Mouse (Mus musculus) heart, embryonic 14.5 days (tissue): Measurements from ENCODE around the gene Rhox2e. TPM values are rescaled to one million over a fixed set of nuclear protein-coding genes. Genes with fewer than 3 reads are reported as not detected.
"Not testable (repeated sequence)": the region's sequence is repeated elsewhere in the genome, so short reads cannot be mapped to it uniquely, and the experiment has no call there.

Experiments
- ATAC-seq: fragments of 200-750 bp; cut with Nextera tagmentation; 2 replicates; pipeline ENCODE4 v1.8.0; 2017; ENCODE audit warnings: low read depth, moderate TSS enrichment; ENCODE audit not compliant: insufficient number of reproducible peaks, insufficient read depth, low FRiP score
- H3K27ac ChIP-seq, 2 experiments: fragments of 200-500 bp in 1 of 2; fragments of 300-500 bp in 1 of 2; sonication (generic) in 1 of 2; replicated peaks in 1 of 2; 2 replicates each; pipeline ENCODE4 v1.5.1; 2012 to 2014; ENCODE audit warnings: low read depth in 2 of 2, low read length in 2 of 2, control low read depth in 1 of 2, mild to moderate bottlenecking in 1 of 2, mixed read lengths in 1 of 2; ENCODE audit not compliant: control insufficient read depth in 1 of 2, insufficient read depth in 1 of 2
- H3K27me3 ChIP-seq: fragments of 300-500 bp; sonication (generic); 2 replicates; pipeline ENCODE4 v1.6.1; 2014; ENCODE audit warnings: mild to moderate bottlenecking, low read length, control low read depth; ENCODE audit not compliant: control insufficient read depth, insufficient read depth
- H3K36me3 ChIP-seq: fragments of 300-500 bp; sonication (generic); 2 replicates; pipeline ENCODE4 v1.6.1; 2014; ENCODE audit warnings: mild to moderate bottlenecking, control low read depth, low read length, mixed read lengths; ENCODE audit not compliant: control insufficient read depth, insufficient read depth
- H3K4me1 ChIP-seq, 2 experiments: fragments of 200-500 bp in 1 of 2; fragments of 300-500 bp in 1 of 2; sonication (generic) in 1 of 2; 2 replicates each; pipeline ENCODE4 v1.6.1; 2012 to 2014; ENCODE audit warnings: low read length in 2 of 2, control low read depth in 1 of 2, mixed read lengths in 1 of 2; ENCODE audit not compliant: control insufficient read depth in 2 of 2, insufficient read depth in 2 of 2
- H3K4me2 ChIP-seq: fragments of 300-500 bp; sonication (generic); 2 replicates; pipeline ENCODE4 v1.6.1; 2014; ENCODE audit warnings: mild to moderate bottlenecking, low read length
- H3K4me3 ChIP-seq, 2 experiments: fragments of 200-500 bp in 1 of 2; fragments of 300-500 bp in 1 of 2; sonication (generic) in 1 of 2; 2 replicates each; pipeline ENCODE4 v1.5.1; 2012 to 2014; ENCODE audit warnings: low read length in 2 of 2, mild to moderate bottlenecking in 2 of 2, control low read depth in 1 of 2, low read depth in 1 of 2, moderate library complexity in 1 of 2; ENCODE audit not compliant: control insufficient read depth in 1 of 2, insufficient read depth in 1 of 2
- H3K9ac ChIP-seq: fragments of 300-500 bp; sonication (generic); 2 replicates; pipeline ENCODE4 v1.6.1; 2014; ENCODE audit warnings: mild to moderate bottlenecking, low read length
- H3K9me3 ChIP-seq: fragments of 300-500 bp; sonication (generic); 2 replicates; pipeline ENCODE4 v1.6.1; 2016; ENCODE audit warnings: low read length, control low read depth; ENCODE audit not compliant: control insufficient read depth
- WGBS: fragments of 180-500 bp; shearing (Covaris S2); extraction: QIAGEN DNeasy Blood & Tissue Kit; methylation state at CpG from one replicate; pipeline ENCODE4 v1.1.7; 2014; 5-methylcytosine and 5-hydroxymethylcytosine counted together
- polyA plus RNA-seq: library from polyadenylated mRNA; unstranded; fragments of >200 nt; fragmentation: Nextera tagmentation; extraction: Ambion mirVana; gene quantifications from 2 replicates; pipeline ENCODE4 v1.2.1, GENCODE M21; 2014

Gene Rhox2e
- not detected in 2 replicates for polyA plus RNA-seq

- H3K27ac ChIP-seq, H3K27me3 ChIP-seq, H3K9me3 ChIP-seq, H3K4me2 ChIP-seq, ATAC-seq, H3K36me3 ChIP-seq, H3K9ac ChIP-seq, H3K4me3 ChIP-seq, H3K4me1 ChIP-seq: not testable (repeated sequence)
- 97% methylated on average over 2 of the region's 8 CpGs for WGBS
These were observed at the start of gene Rhox2e for GRCm38 (mm10) chrX:37530152-37530551. Rhox2e (plus strand) TSS chrX:37530452.

DNA sequence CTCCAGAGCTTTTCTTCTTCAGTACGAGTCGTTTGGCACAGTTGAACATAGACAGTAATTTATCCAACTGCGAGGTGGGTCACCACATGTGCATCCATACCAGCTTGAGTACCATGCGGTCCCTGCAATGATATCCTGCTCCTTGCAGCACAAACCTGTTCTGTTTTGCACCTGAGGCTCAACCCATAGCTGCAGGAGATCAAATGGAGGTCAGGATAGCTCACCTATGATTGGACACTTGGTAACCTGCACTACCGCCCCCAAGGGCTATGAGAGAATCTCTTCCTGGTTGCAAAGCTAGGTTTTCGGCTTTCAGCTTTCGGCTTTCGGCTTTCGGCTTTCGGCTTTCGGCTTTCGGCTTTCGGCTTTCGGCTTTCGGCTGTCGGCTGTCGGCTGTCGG lies 16.2 kb upstream of the Rhox2e start, which contains the start of gene Rhox4d:
Rhox4d (plus strand) TSS at position 301 of the 400 bp plus-strand sequence.
- ATAC-seq, H3K4me1 ChIP-seq, H3K4me3 ChIP-seq, H3K36me3 ChIP-seq, H3K27ac ChIP-seq, H3K9me3 ChIP-seq, H3K9ac ChIP-seq, H3K4me2 ChIP-seq, H3K27me3 ChIP-seq: not testable (repeated sequence)
- WGBS = 92% methylated on average over 15 of the region's 18 CpGs

DNA sequence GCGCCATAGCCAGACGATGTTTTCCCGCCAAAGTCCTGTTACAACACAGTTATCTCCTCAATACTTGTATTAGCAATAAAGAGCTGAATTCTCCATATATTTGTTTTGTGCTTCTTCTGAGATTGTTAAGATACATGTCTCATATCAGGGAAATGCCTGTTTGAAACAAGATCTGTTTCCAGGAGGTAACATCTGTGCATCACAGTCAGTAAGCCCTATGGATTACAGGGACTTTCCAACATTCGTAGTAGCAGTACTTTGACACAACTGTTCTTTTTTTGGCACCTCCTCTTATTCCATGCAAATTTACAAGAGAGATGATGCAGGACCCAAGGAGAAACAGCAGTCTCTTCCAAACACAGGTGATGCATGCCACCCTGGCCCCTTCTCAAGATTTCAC lies 11.5 kb downstream of the Rhox2e start, which contains the start of gene Rhox3e:
Rhox3e (plus strand) TSS at position 301 of the 400 bp plus-strand sequence.
- H3K4me2 ChIP-seq, H3K4me3 ChIP-seq, H3K36me3 ChIP-seq, ATAC-seq, H3K9me3 ChIP-seq, H3K27me3 ChIP-seq, H3K9ac ChIP-seq, H3K27ac ChIP-seq, H3K4me1 ChIP-seq: not testable (repeated sequence)
- no CpG with 5 or more reads among the region's 4 CpGs for WGBS

GRCm38 (mm10) chrX:37557112-37557511 lies 26.9 kb downstream of the Rhox2e start, which contains the start of gene Rhox4e:
Rhox4e (plus strand) TSS chrX:37557412.
- not testable (repeated sequence) for H3K9ac ChIP-seq, H3K4me2 ChIP-seq, H3K27ac ChIP-seq, H3K4me3 ChIP-seq, H3K4me1 ChIP-seq, H3K36me3 ChIP-seq, H3K9me3 ChIP-seq, ATAC-seq, H3K27me3 ChIP-seq
- 89% methylated on average over 9 of the region's 18 CpGs for WGBS

DNA sequence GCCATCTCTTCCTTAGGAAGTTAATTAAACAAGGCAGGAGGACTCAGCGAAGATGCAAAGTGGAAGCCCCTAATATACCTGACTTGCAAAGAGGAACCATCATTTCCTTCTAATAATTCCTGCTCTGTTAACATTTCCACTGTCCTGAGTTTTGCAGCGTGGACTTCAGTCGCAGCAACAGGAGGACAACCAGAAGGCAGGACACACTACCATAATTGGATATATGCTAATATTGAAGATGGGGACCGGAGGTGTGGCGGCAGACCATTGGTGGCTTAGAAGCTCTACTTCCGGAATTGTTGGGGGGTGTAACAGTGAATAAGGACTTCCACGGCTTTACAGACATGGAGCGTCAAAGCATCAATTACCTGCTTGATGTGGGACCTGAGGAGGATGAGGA lies 40.9 kb downstream of the Rhox2e start, which contains the start of gene Rhox2f:
Rhox2f (plus strand) TSS at position 301 of the 400 bp plus-strand sequence.
- ATAC-seq = not testable (repeated sequence)

GRCm38 (mm10) chrX:37572638-37573037 lies 42.4 kb downstream of the Rhox2e start:
- not testable (repeated sequence) for H3K4me1 ChIP-seq, H3K9ac ChIP-seq, H3K9me3 ChIP-seq, H3K27ac ChIP-seq, ATAC-seq, H3K36me3 ChIP-seq, H3K4me3 ChIP-seq, H3K27me3 ChIP-seq, H3K4me2 ChIP-seq
- WGBS = 61% methylated on average over 2 of the region's 2 CpGs

More for the DNA sequence above, 40.9 kb downstream of the Rhox2e start, which contains the start of gene Rhox2f:
- not testable (repeated sequence) for H3K4me1 ChIP-seq, H3K4me2 ChIP-seq, H3K9ac ChIP-seq, H3K27ac ChIP-seq, H3K36me3 ChIP-seq, H3K9me3 ChIP-seq, H3K4me3 ChIP-seq, H3K27me3 ChIP-seq
- WGBS = 89% methylated on average over 6 of the region's 8 CpGs

- H3K4me1 ChIP-seq, ATAC-seq, H3K27ac ChIP-seq, H3K27me3 ChIP-seq, H3K4me3 ChIP-seq, H3K9me3 ChIP-seq, H3K4me2 ChIP-seq, H3K9ac ChIP-seq, H3K36me3 ChIP-seq: not testable (repeated sequence)
These were observed 50.4 kb downstream of the Rhox2e start, which contains the start of gene Rhox3f for GRCm38 (mm10) chrX:37580692-37581091. Rhox3f (plus strand) TSS chrX:37580992.
